Mouse (Mus musculus): ENCODE measurements around the gene AI413582. TPM values are rescaled to one million over a fixed set of nuclear protein-coding genes. Genes with fewer than 3 reads are reported as not detected.

AI413582 gene
- polyA plus RNA-seq, 1 experiment from 2014 or later, result 38.6 TPM

DNA sequence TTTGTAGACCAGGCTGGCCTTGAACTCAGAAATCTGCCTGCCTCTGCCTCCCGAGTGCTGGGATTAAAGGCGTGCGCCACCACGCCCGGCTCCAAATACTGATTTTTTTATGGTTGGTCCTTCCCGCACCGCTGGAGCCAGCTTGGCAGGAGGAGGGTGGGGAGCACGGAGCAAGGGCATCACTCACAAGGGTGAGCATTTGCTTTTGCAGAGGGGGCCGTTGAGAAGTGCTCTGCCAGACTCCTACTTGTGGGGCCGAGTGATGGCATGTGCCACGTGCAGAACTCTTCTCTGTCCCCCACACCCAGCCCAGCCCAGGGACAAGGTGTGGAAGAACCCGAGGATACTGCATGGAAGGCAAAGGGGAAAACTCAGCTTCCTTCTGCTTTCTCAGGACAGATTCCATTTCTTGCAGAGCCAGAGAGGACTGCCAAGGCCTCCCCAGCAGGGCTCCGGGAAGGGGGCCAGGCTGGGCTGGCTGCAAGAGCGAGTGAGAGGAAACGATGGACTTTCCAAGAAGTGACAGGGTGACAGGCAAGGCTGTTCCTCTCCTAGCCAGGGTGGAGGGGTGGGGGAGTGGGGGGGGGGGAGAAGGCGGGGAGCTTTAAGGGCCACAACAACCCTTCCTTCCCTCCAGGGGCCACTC lies 9.0 kb upstream of the AI413582 start:
- no peak overlapping the region for H3K4me2 ChIP-seq (replicated peaks; ENCODE audit: low read depth, low read length)
- 0 out of 2 replicates have a peak, but pooled peaks cover 2% of the 10 kb centered on the region for H3K36me3 ChIP-seq (ENCODE audit: insufficient read depth, low read length)
- no peaks in the 10 kb centered on the region for H3K4me1 ChIP-seq (ENCODE audit: insufficient read depth, low read depth, low read length)
- peak; percentile 84 for DNase-seq (ENCODE audit: low spot score)
- no peak overlapping the region for H3K4me3 ChIP-seq (ENCODE audit: low read depth, low read length)
- no peaks in the 10 kb centered on the region for H3K27me3 ChIP-seq (replicated peaks; ENCODE audit: insufficient read depth, low read length)
- no peak overlapping the region for H3K9ac ChIP-seq (replicated peaks; ENCODE audit: low read depth)
- 80% methylated on average over 15 of the region's 16 CpGs for WGBS
- peak; percentile 87 for ATAC-seq
- H3K9me3 ChIP-seq (ENCODE audit: low read length), result no peaks in the 10 kb centered on the region
- TF ChIP-seq CTCF (IDR thresholded peaks at IDR 0.05) (no peak), EP300 (IDR thresholded peaks at IDR 0.05) (no peak)
- H3K27ac ChIP-seq (ENCODE audit: low read length), result no peak overlapping the region

DNA sequence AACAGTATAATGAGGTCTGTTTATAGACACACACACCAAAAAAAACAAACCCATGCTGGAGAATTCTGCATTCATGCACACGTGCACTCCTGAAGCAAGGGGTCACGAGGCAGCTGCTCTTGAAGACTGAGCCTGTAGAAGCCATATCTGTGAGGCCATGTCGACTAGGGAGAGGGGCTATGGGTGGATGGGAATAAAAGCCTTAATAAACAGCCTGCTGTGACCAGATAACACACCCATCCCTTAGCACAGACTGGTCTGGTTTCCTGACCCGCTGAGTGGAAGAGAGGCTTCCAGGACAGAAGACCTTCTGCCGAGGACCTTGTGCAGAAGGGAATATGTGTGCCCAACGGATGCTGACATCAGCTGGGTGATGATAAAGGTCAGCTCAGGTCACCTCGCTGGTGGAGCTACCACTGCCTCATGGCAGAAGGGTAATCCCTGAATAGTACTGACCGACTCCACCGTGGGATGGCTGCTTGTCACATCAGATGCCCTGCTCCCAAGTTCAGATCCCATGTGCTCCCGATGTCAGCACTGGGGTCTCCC lies 8.3 kb upstream of the AI413582 start:
- DNase-seq (ENCODE audit: low spot score), result no peak
- no peaks in the 10 kb centered on the region for H3K4me1 ChIP-seq (ENCODE audit: insufficient read depth, low read depth, low read length)
- WGBS, result 84% methylated on average over 10 of the region's 10 CpGs
- H3K27ac ChIP-seq (ENCODE audit: low read length), result no peak overlapping the region
- no peaks in the 10 kb centered on the region for H3K9me3 ChIP-seq (ENCODE audit: low read length)
- no peak overlapping the region for H3K4me3 ChIP-seq (ENCODE audit: low read depth, low read length)
- H3K4me2 ChIP-seq (replicated peaks; ENCODE audit: low read depth, low read length), result no peak overlapping the region
- ATAC-seq, result no peak
- TF ChIP-seq EP300 (IDR thresholded peaks at IDR 0.05), result no peak
- TF ChIP-seq CTCF (IDR thresholded peaks at IDR 0.05), result no peak
- no peak overlapping the region for H3K9ac ChIP-seq (replicated peaks; ENCODE audit: low read depth)
- H3K36me3 ChIP-seq (ENCODE audit: insufficient read depth, low read length), result no peaks in the 10 kb centered on the region
- no peaks in the 10 kb centered on the region for H3K27me3 ChIP-seq (replicated peaks; ENCODE audit: insufficient read depth, low read length)

DNA sequence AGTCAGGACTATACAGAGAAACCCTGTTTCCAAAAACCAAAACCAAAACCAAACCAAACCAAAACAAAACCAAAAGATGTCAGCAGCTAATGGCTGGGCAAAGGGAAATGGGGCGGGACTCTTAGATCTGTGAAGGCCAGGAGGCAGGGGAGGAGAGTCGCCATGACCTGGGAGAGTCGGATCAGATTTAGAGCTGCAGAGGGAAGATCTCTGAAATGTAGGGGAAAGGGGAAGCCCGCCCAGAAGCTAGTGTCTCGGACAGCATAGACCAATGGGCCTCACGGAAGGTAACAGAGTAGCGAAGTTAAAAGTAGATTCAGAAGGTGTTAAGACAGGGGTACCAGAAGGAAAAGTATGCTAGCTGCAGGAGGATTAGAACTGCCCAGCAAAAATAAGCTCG lies 5.8 kb upstream of the AI413582 start:
- ATAC-seq (no peak), DNase-seq (ENCODE audit: low spot score) (no peak)
- no peak overlapping the region for H3K27ac ChIP-seq (ENCODE audit: low read length)
- no peaks in the 10 kb centered on the region for H3K9me3 ChIP-seq (ENCODE audit: low read length)
- H3K4me3 ChIP-seq (ENCODE audit: low read depth, low read length), result no peak overlapping the region
- WGBS, result 68% methylated on average over 8 of the region's 8 CpGs
- no peak overlapping the region for H3K9ac ChIP-seq (replicated peaks; ENCODE audit: low read depth)
- no peaks in the 10 kb centered on the region for H3K36me3 ChIP-seq (ENCODE audit: insufficient read depth, low read length)
- TF ChIP-seq EP300 (IDR thresholded peaks at IDR 0.05), result no peak
- no peak for TF ChIP-seq CTCF (IDR thresholded peaks at IDR 0.05)
- H3K4me2 ChIP-seq (replicated peaks; ENCODE audit: low read depth, low read length), result no peak overlapping the region
- H3K4me1 ChIP-seq (ENCODE audit: insufficient read depth, low read depth, low read length), result no peaks in the 10 kb centered on the region; the same call in 1 of the 2 replicates
- no peaks in the 10 kb centered on the region for H3K27me3 ChIP-seq (replicated peaks; ENCODE audit: insufficient read depth, low read length)

DNA sequence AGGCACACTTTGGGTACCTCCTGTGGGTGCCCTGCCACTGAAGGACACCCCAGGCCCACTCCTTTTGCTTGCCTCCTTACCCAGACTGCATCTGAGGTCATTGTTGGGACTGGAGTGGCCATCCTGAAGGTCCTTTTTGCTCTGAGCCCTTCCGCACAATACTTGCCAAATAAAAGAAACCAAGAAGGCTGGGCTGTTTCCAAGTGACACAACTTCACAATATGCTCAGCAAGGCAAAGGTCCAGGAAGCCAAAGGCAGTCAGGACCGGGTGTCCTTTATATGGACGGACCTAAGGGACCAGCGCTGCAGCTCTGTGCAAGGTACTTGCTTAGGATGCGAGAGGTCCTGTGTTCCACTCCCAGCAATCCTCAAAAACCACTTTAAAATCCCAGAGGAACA lies 2.7 kb upstream of the AI413582 start:
- ATAC-seq (no peak), DNase-seq (ENCODE audit: low spot score) (no peak)
- WGBS, result 87% methylated on average over 5 of the region's 5 CpGs
- H3K4me1 ChIP-seq (ENCODE audit: insufficient read depth, low read depth, low read length), result peaks cover 6% of the 10 kb centered on the region; the same call in 1 of the 2 replicates
- no peak overlapping the region for H3K4me3 ChIP-seq (ENCODE audit: low read depth, low read length)
- no peaks in the 10 kb centered on the region for H3K27me3 ChIP-seq (replicated peaks; ENCODE audit: insufficient read depth, low read length)
- H3K9ac ChIP-seq (replicated peaks; ENCODE audit: low read depth), result no peak overlapping the region
- no peak overlapping the region for H3K4me2 ChIP-seq (replicated peaks; ENCODE audit: low read depth, low read length)
- no peak overlapping the region for H3K27ac ChIP-seq (ENCODE audit: low read length)
- no peaks in the 10 kb centered on the region for H3K36me3 ChIP-seq (ENCODE audit: insufficient read depth, low read length)
- TF ChIP-seq CTCF (IDR thresholded peaks at IDR 0.05), result no peak
- no peak for TF ChIP-seq EP300 (IDR thresholded peaks at IDR 0.05)
- no peaks in the 10 kb centered on the region for H3K9me3 ChIP-seq (ENCODE audit: low read length)

DNA sequence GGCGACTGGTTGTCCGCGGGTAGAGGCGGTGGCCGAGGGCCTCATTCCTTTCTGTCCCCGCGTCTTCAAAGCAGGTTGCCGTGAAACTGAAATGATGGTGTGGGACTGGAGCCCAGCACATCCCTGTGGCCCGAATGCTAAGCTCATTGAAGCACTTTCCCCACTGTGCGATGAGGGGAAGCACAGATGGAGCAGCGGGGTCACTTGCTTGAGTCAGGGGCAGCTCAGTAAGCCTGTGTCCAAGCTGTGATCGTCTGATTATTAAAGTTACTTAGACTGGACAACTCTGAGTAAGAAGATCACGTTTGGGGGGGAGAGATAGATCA lies 349 bp upstream of the AI413582 start:
- H3K9ac ChIP-seq (replicated peaks; ENCODE audit: low read depth), result peak overlapping the region; percentile 36; the same call in 1 of the 2 replicates
- H3K9me3 ChIP-seq (ENCODE audit: low read length), result no peaks in the 10 kb centered on the region
- peak overlapping the region; percentile 61 for H3K4me3 ChIP-seq (ENCODE audit: low read depth, low read length)
- H3K27ac ChIP-seq (ENCODE audit: low read length), result no peak overlapping the region
- DNase-seq (ENCODE audit: low spot score) (no peak), ATAC-seq (no peak)
- H3K4me2 ChIP-seq (replicated peaks; ENCODE audit: low read depth, low read length), result peak overlapping the region; percentile 98
- WGBS, result 0% methylated on average over 13 of the region's 13 CpGs
- peaks cover 6% of the 10 kb centered on the region; the same call in 1 of the 2 replicates for H3K4me1 ChIP-seq (ENCODE audit: insufficient read depth, low read depth, low read length)
- TF ChIP-seq CTCF (IDR thresholded peaks at IDR 0.05) (no peak), EP300 (IDR thresholded peaks at IDR 0.05) (no peak)
- H3K27me3 ChIP-seq (replicated peaks; ENCODE audit: insufficient read depth, low read length), result no peaks in the 10 kb centered on the region
- no peaks in the 10 kb centered on the region for H3K36me3 ChIP-seq (ENCODE audit: insufficient read depth, low read length)

DNA sequence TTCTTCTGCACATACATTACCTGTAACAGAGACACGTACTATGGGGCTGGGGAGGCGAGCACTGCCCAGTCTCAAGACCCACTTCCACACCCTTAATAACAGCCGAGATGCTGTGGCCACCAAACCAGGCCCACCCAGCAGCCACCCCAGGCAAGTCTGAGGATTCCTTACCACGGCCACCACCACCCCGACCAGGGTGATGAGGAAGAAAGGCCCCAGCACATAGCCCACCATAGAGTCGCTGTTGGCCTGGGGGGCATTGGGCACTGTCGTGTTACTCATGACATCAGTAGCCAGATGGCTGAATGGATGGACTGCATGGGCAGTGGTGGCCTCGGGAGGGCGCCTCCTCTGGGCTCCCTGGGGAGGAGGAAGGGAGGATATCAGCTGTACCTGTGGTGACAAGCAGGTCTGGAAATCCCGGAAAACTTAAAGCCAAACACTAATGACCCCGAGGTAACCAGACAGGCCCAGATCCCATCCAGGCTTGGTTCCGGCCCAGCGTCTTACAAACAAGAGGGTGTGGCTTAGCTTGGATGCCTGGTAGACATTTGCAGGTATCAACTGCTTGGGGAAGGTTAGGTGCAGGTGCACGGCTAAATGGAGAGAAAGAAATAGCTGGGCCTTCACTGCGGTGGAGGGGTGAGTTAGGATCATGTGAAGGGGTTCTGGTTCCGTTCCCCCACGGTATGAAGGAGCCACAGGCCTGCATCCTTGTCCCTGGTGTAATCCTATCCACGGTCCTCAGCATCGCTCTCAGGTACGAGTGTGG lies 979 bp downstream of the AI413582 start:
- 15% methylated on average over 19 of the region's 20 CpGs for WGBS
- no peak overlapping the region for H3K27ac ChIP-seq (ENCODE audit: low read length)
- no peaks in the 10 kb centered on the region for H3K9me3 ChIP-seq (ENCODE audit: low read length)
- ATAC-seq, result no peak; the same call in 1 of the 2 replicates
- peaks cover 6% of the 10 kb centered on the region; the same call in 1 of the 2 replicates for H3K4me1 ChIP-seq (ENCODE audit: insufficient read depth, low read depth, low read length)
- H3K4me3 ChIP-seq (ENCODE audit: low read depth, low read length), result peak overlapping the region; percentile 61
- no peaks in the 10 kb centered on the region for H3K27me3 ChIP-seq (replicated peaks; ENCODE audit: insufficient read depth, low read length)
- DNase-seq (ENCODE audit: low spot score), result no peak
- peak overlapping the region; percentile 56; the same call in 1 of the 2 replicates for H3K9ac ChIP-seq (replicated peaks; ENCODE audit: low read depth)
- peak; percentile 57 for TF ChIP-seq CTCF (IDR thresholded peaks at IDR 0.05)
- TF ChIP-seq EP300 (IDR thresholded peaks at IDR 0.05), result no peak
- H3K4me2 ChIP-seq (replicated peaks; ENCODE audit: low read depth, low read length), result peak overlapping the region; percentile 98
- no peaks in the 10 kb centered on the region for H3K36me3 ChIP-seq (ENCODE audit: insufficient read depth, low read length)

Measured in lung, postnatal 0 days (tissue).